Mouse (Mus musculus): ENCODE data around the gene Paqr5.

The Paqr5 gene

DNA sequence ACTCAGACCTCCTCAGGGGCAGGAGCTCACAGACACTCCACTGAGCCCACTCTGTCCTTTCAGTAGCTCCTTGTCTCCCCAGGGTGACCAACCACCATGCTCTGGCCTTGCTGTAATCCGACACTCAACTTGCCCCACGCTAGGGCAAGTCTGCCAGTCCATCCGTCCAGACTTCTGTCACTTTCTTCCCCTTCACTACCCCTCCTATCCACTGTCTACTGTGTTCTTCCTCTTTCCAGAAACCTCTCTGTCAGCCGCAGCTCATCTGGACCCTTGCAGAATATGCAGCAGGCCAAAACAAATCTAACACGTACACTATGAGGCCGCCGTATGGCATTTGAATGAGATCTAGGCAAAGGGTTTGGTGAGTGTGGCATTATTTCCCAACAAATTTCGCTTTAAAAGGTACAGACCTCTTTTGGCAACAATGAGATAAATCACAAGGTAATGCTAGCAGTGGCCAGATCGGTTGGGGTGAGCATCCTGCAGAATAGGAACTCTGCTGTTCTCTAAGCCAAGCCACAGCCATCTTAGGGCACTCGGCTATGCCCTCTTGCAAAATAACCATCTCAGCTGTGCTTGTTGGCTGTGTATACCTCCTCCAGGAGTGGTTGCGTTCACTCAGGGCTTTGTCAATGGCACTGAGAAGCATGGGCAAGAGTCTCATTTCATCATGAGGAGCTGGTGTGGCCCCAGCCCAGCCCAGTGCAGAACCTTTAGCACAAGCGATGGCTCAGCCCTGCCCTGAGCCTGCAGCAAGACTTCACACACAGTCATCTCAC lies 13.1 kb downstream of the Paqr5 start:
- DNase-seq (ENCODE audit: low read depth in 2 of 2, low spot score in 2 of 2) = no peak

DNA sequence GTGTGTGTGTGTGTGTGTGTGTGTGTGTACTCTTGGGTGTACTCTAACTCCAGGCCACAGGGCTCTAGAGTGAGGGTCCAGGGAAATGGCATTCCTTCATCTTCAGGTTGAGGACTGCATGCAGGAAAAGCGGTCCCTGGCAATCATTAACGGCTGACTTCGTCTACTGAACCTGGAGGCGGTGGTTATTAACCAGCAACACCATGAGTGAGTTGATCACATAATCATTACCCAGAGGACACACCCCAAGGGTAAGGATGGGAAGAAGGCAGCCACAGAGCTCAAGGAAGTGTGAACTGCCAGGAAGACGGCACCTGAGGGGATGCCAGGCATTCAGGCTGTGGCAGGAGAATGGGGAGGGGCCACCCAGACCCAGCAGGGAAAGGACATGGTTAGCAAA lies 18.3 kb downstream of the Paqr5 start:
- no peak for DNase-seq (ENCODE audit: low read depth in 2 of 2, low spot score in 2 of 2)

DNA sequence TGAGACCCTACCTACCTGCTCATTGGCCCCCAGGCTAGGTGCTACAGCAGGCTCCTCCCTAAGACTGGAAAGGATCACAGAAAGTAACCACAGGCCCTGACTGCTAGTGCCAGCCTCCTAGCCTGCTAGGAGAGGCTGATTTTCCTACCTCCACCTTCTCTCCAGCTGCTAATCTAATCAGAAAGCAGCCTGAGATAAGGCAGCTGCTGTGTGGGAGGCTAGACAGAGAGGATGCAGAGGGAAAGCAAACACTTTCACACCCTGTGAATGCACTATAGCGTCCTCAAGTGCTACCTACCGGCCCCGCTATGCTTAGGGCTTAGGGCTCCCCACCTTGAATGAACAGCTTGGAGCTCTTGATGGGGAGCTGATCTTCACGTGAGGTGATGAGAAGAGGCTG lies 19.6 kb downstream of the Paqr5 start:
- no peak for DNase-seq (ENCODE audit: low read depth in 2 of 2, low spot score in 2 of 2)

- DNase-seq (ENCODE audit: low read depth in 2 of 2, low spot score in 2 of 2) = no peak
Measured at GRCm38 (mm10) chr9:62003611-62004010, 23.0 kb downstream of the Paqr5 start.

GRCm38 (mm10) chr9:61999653-62000420 lies 26.8 kb downstream of the Paqr5 start:
- DNase-seq (ENCODE audit: low read depth in 2 of 2, low spot score in 2 of 2) = no peak

GRCm38 (mm10) chr9:61997860-61998259 lies 28.8 kb downstream of the Paqr5 start:
- DNase-seq (ENCODE audit: low read depth in 2 of 2, low spot score in 2 of 2) = no peak

GRCm38 (mm10) chr9:61991158-61991557 lies 35.5 kb downstream of the Paqr5 start:
- DNase-seq (ENCODE audit: low read depth in 2 of 2, low spot score in 2 of 2) = no peak

DNA sequence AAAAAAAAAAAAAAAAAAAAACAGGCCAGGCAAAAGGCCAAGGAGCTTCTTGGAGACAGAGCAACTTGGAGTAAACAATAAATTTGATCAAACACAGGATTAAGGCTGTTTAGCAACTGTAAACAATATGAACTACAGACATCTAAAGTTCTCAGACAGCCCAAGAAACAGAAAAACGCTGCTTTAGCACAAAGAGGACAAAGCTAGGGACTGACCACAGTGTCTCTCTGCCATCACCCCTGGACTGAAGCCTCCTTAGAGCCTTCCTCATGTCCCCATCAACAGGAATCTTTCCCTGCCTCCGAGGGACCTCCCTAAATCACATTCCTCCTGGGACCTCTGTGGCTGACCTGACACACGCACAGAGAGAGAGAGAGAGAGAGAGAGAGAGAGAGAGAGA lies 35.9 kb downstream of the Paqr5 start:
- DNase-seq (ENCODE audit: low read depth in 2 of 2, low spot score in 2 of 2) = no peak

DNA sequence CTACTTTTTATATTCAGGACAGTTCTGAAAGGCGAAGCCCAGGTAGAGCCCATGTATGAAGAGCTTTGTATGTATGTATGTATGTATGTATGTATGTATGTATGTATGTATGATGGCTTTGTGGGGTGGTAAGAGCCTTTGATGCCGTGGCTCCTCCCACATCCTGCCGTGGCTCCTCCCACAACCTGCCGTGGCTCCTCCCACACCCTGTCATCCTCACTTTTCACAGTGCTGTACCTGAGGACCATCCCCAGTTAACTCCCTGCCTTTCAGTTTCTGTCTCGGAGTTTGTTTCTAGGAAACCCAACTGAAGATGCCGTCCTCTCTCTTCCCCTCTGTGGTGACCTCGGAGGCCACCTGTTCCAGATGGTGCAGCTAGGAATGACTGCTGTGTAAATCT lies 40.6 kb downstream of the Paqr5 start:
- DNase-seq (ENCODE audit: low read depth in 2 of 2, low spot score in 2 of 2) = peak in 1 of 2 experiments; percentile 58

DNA sequence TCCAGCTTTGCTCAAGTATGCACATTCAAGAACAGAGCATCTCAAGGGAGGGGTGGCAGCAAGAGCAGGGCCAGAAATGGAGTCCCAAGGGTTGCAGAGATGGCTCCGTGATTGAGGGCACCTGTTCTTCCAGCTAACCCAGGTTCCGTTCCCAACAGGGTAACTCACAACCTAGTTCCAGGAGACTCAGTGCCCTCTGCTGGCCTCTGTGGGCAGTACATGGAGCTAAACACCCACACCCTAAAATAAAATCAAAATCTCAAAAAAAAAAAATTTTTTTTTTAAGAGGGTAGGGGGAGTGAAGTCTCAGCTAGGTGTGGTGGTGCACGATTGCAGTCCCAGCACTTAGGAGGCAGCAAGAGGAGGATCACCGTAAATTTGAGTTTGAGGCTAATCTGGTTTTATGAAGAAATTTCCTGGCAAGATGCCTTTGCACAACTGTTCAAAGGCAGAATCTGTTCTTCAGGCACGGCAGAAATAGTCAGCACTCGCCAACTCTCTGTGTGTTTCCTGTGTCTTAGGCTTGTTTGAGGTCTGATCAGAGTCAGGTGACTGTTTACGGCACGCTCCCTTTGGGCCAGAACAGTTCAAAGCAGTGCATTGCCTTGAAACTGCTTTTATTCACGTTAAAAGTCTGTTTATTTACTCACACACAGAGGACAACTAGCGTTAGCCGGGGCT lies 41.3 kb downstream of the Paqr5 start:
- peak; percentile 55 to 65 for DNase-seq (ENCODE audit: low read depth in 2 of 2, low spot score in 2 of 2)

DNA sequence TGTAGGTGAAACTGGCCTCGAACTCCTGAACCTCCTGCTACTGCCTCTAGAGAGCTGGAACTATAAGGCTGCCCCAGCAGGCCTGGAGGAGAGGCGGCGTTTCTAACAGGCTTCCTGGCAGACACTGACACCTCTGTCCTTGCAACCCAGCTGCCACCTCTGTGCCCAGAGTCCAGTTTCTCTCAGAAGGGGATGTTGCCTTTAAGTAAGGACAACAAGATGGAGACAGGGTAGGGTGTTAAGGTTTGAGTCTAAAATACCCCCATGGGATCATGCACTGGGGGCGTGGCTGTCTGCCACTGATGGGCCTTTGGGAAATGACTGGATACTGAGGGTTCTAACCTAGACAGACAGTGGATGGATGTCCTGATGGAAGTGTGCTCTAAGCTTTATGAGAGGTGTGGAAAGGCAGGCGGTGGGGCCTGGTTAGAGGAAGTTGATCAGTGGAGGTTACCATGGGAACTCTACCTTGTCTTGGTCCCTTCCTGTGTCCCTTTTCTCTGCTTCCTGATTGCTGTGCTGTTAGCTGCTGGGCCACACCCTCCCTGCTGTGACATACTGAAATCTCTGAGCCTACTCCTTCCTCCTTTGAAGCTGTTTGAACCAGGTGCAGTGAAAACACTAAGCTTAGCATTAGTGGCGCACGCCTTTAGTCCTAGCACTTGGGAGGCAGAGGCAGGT lies 43.6 kb downstream of the Paqr5 start:
- peak; percentile 52 to 57 for DNase-seq (ENCODE audit: low read depth in 2 of 2, low spot score in 2 of 2)

GRCm38 (mm10) chr9:61981876-61982275 lies 44.8 kb downstream of the Paqr5 start:
- no peak for DNase-seq (ENCODE audit: low read depth in 2 of 2, low spot score in 2 of 2)

GRCm38 (mm10) chr9:61979983-61980382 lies 46.7 kb downstream of the Paqr5 start:
- no peak for DNase-seq (ENCODE audit: low read depth in 2 of 2, low spot score in 2 of 2)

DNA sequence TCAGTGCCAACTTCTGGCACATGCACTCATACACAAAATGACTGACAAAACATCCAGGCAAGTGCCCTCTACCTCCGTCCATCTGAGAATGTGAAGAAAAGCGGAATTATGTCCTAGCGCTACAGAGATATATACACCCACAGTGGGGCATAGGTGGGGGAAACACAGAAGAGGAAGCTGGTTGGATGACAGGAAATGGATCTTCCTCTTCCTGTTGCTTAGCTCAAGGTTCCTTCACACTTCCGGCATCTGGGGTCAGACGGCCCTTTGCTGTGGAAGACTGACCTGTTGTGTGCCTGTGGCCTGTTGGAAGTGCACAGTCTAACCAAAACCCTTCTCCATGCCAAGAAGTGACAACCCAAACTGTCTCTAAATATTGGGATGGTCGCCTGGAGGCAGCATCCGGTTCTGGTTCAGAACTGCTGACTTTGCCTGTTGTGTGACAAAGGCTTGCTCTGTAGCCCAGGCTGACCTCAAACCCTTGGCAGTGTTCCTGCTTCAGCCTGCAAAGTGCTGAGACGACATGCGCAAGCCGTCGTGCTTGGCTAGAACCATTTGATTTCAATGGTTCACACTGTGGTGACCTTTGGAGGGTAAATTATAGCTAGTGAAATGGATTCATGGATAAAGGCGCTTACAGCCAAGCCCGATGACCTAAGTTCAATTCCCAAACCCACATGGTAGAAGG lies 49.3 kb downstream of the Paqr5 start:
- no peak for DNase-seq (ENCODE audit: low read depth in 2 of 2, low spot score in 2 of 2)

- DNase-seq (ENCODE audit: low read depth in 2 of 2, low spot score in 2 of 2) = no peak
Measured at GRCm38 (mm10) chr9:61972031-61972430, 54.6 kb downstream of the Paqr5 start.

GRCm38 (mm10) chr9:61971045-61971444 lies 55.6 kb downstream of the Paqr5 start:
- no peak for DNase-seq (ENCODE audit: low read depth in 2 of 2, low spot score in 2 of 2)

- DNase-seq (ENCODE audit: low read depth in 2 of 2, low spot score in 2 of 2) = no peak
Measured at GRCm38 (mm10) chr9:61967357-61967756, 59.3 kb downstream of the Paqr5 start.

DNA sequence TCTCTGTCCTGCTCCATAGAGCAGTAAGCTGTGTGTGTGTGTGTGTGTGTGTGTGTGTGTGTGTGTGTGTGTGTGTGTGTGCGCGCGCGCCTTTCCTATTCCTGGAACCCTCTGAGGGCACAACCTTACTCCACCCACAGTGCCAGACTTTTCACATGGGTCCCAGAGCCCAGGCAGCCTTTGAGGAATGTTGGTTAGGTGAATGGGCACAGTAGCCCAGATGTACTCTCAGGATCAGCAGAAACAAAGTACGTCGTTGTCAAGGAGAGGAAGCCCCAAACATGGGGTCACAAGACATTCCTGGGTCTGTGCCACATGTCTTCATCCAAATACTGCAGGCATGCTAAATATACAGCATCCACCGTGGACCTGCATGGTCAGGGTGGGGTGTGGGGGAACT lies 60.7 kb downstream of the Paqr5 start:
- no peak for DNase-seq (ENCODE audit: low read depth in 2 of 2, low spot score in 2 of 2)

- DNase-seq (ENCODE audit: low read depth in 2 of 2, low spot score in 2 of 2) = peak; percentile 73 to 83
Measured at GRCm38 (mm10) chr9:61965411-61965930, 61.2 kb downstream of the Paqr5 start.

DNA sequence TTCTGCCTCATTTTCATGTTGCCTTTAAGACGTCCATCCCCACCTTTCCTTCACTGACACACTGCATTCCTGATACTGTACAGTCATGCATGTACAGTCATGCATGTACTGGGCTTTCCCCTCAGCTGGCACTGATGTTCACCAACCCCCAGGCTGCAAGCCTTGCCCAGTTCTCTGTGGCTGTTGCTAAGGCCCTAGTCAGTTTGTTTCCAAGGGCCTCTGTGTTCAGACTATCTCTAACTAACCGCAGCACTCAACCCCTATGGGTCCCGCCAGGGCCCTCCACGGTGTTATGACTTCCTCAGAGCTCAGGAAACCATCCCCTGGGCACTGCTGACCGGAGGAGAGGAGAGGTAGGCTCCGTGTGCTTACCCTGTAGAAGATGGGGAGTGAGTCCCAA lies 63.3 kb downstream of the Paqr5 start:
- no peak for DNase-seq (ENCODE audit: low read depth in 2 of 2, low spot score in 2 of 2)

DNA sequence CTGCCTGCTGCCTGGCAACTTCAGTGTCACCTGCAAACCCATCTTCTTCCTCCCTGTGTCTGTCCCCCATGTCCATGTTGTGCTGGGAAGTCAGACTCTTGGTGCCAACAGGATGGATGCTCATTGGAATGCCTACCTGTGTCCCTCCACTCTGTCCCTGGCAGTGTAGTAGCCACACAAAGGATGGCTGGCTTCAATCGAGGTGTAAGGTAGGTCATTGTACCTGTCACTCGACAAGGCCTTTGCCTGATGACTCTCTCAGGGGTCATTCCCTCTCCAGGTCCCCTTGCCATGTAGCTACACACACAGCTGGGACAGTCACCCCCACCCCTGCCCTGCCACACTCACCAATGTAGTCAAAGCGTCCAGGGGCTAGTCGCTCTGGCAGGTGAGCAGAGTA lies 65.5 kb downstream of the Paqr5 start:
- DNase-seq (ENCODE audit: low read depth in 2 of 2, low spot score in 2 of 2) = no peak
